Mouse (Mus musculus) mouse embryonic stem cell (cell line): ENCODE measurements around the gene Evi2b.

ENCODE experiments used
- in situ Hi-C, 2 experiments: fragments of 300-500 bp; cut with MboI; formaldehyde crosslinking; loops; 1 replicate in 1 of 2; 3 replicates in 1 of 2; pipeline ENCODE4 v1.14.3; 2019 to 2020; ENCODE audit warnings: low sequenced_read_pairs in 2 of 2, low pct_unique_long_range_greater_than_20kb in 1 of 2, mixed read lengths in 1 of 2; ENCODE audit not compliant: unreplicated experiment in 1 of 2

Evi2b gene

GRCm38 (mm10) chr11:79523560-79524309 lies at the start of gene Evi2b:
Gene Evi2b, minus strand, starts transcription at chr11:79523762.
- in situ Hi-C loops, result no loop called here

GRCm38 (mm10) chr11:79570319-79570718 lies 46.8 kb upstream of the Evi2b start:
- in situ Hi-C loops, result no loop called here

- in situ Hi-C loops, result no loop called here
Measured at GRCm38 (mm10) chr11:79568197-79568911, 44.8 kb upstream of the Evi2b start.

GRCm38 (mm10) chr11:79566947-79567346 lies 43.4 kb upstream of the Evi2b start:
- in situ Hi-C loops, result no loop called here

GRCm38 (mm10) chr11:79563493-79563892 lies 39.9 kb upstream of the Evi2b start:
- in situ Hi-C loops, result no loop called here

GRCm38 (mm10) chr11:79560536-79560935 lies 37.0 kb upstream of the Evi2b start:
- in situ Hi-C loops, result no loop called here

- in situ Hi-C loops, result no loop called here
Measured at GRCm38 (mm10) chr11:79552622-79553021, 29.1 kb upstream of the Evi2b start.

GRCm38 (mm10) chr11:79536293-79536692 lies 12.7 kb upstream of the Evi2b start:
- in situ Hi-C loops, result no loop called here

- in situ Hi-C loops, result no loop called here
Measured at GRCm38 (mm10) chr11:79535554-79535953, 12.0 kb upstream of the Evi2b start.

- in situ Hi-C loops, result no loop called here
Measured at GRCm38 (mm10) chr11:79533950-79534690, 10.6 kb upstream of the Evi2b start.

GRCm38 (mm10) chr11:79533311-79533710 lies 9.7 kb upstream of the Evi2b start:
- in situ Hi-C loops, result no loop called here

GRCm38 (mm10) chr11:79531485-79531884 lies 7.9 kb upstream of the Evi2b start:
- in situ Hi-C loops, result no loop called here

- in situ Hi-C loops, result no loop called here
Measured at GRCm38 (mm10) chr11:79530774-79531173, 7.2 kb upstream of the Evi2b start.

GRCm38 (mm10) chr11:79530333-79530761 lies 6.8 kb upstream of the Evi2b start, which contains the start of the genes Evi2 and Evi2a:
Gene Evi2, minus strand, starts transcription at chr11:79530589.
Gene Evi2a, minus strand, starts transcription at chr11:79530609.
- in situ Hi-C loops, result no loop called here

- in situ Hi-C loops, result no loop called here
Measured at GRCm38 (mm10) chr11:79529736-79530135, 6.2 kb upstream of the Evi2b start.

GRCm38 (mm10) chr11:79529226-79529625 lies 5.7 kb upstream of the Evi2b start:
- in situ Hi-C loops, result no loop called here

GRCm38 (mm10) chr11:79528601-79529000 lies 5.0 kb upstream of the Evi2b start:
- in situ Hi-C loops, result no loop called here

GRCm38 (mm10) chr11:79527739-79528384 lies 4.3 kb upstream of the Evi2b start:
- in situ Hi-C loops, result no loop called here
